Mouse (Mus musculus): ENCODE measurements around the gene Kcnh2. TPM values are rescaled to one million over a fixed set of nuclear protein-coding genes. Genes with fewer than 3 reads are reported as not detected.
"Not testable (repeated sequence)": the region's sequence is repeated elsewhere in the genome, so short reads cannot be mapped to it uniquely, and the experiment has no call there.

Kcnh2 gene
- 100 to 1,000 TPM; 108 to 118 TPM for total RNA-seq (2021)

DNA sequence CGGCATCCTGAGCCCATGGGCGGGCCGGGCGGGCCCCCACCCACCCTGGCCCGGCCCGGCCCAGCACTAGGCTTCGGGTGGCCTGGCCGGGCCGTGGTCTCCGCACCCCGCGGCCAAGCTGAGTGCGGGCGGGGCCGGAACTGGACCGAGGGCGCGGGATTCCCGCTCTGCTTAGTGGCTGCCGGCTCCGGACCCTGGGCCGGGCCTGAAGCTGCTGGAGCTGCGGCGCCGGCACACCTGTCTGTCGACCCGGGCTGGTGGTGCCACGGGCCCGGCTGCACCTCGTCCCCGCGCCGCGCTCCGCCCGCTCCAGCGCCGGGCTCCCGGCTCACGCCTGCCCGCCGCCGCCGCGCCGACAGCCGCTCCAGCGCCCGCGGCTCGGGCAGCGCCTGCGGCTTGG lies at the start of gene Kcnh2:
Gene Kcnh2 (minus strand): TSS at position 327 of the 400 bp plus-strand sequence.
- peak; percentile 38 for DNase-seq

- no peak for DNase-seq
These were observed 49.0 kb upstream of the Kcnh2 start for GRCm38 (mm10) chr5:24400362-24400761.

DNA sequence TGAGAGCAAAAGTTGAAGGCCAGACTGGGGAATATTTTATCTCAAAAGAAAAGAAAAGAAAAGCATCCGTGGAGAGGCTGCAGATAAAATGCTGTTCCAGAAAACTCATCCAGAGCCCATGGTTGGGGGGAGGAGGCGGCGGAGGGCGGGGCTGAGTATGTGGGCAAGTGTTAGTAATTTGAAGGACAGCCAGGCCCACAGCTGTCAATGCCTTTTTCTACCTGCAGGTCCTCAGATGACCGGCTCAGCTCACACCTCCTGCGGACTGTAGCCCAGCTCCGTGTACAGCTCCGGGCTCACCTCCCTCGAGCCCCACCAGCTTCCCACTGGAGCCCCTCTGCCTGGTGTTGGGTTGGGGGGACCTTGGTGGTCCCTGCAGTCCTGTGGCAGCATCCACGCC lies 48.3 kb upstream of the Kcnh2 start:
- DNase-seq = no peak

DNA sequence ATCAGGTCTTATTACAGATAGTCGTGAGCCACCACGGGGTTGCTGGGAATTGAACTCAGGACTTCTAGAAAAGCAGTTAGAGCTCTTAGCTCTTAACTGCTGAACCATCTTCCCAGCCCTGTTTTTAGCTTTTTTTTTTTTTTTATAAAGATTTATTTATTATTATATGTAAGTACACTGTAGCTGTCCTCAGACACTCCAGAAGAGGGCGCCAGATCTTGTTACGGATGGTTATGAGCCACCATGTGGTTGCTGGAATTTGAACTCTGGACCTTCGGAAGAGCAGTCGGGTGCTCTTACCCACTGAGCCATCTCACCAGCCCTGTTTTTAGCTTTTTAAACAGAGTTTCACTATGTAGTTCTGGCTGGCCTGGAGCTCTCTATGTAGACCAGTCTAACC lies 44.9 kb upstream of the Kcnh2 start:
- DNase-seq = not testable (repeated sequence)

DNA sequence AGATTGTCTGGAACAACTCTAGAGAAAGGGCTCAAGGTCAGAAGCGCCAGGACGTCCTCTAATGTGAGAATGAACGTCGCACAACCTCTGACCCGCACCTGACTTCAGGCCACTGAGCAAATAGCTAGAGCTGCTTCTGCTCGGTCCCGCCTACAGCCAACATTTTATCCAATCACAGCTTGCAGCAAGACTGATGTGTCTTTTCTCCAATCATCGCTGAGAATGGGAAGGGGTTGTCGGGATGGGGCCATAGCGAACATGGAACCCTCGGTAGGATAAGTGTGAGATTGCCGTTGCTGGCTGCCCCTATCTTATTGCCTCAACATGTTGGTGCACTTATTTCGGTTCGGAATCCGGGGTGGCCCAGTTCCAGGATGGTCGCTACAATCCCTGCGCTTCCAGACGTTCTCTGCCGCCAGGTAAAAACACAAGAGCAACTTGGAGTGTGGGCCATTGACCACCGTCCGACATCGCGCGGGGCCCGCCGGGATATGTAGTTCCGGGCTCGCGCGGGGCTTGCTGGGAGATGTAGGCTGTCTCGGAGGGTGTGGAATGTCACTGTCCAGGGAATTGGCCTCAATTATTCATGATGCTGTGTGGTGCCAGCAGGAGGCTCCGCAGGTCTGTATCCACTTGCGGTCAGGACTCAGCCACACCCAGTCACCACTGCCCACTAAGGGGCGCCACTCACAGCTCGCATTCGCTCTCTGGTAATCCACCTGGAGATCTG lies 42.9 kb upstream of the Kcnh2 start:
- peak; percentile 95 for DNase-seq

DNA sequence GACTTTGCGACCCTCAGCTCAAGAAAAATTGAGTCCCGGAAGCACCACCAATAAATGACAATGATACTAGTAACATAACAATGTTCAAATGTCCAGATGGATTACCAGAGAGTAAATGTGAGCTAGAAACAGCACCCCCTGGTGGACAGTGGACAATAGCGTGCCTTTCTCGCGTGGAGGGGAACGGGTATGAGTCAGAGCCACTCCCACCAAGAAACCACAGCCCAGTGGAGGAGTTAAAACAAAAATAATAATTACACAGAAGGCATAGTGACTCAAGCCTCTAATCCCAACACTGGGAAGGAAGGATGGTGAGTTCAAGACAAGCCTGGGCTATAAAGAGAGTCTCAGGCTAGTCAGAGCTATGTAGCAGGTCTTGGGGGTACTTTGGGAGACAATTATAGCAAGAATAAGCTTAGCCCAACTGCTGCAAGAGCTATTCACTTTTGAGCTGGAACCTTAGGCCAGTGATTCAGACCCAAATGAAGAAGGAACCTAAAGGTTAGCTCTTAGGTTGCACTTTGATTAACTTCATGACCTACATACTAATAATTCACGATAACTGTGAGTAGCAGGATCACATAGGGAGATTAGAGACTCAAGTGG lies 42.1 kb upstream of the Kcnh2 start, which contains the start of gene Abcb8:
Gene Abcb8 (plus strand): TSS at position 272 of the 606 bp plus-strand sequence.
- peak; percentile 90 for DNase-seq

GRCm38 (mm10) chr5:24392724-24393123 lies 41.3 kb upstream of the Kcnh2 start:
- no peak for DNase-seq

DNA sequence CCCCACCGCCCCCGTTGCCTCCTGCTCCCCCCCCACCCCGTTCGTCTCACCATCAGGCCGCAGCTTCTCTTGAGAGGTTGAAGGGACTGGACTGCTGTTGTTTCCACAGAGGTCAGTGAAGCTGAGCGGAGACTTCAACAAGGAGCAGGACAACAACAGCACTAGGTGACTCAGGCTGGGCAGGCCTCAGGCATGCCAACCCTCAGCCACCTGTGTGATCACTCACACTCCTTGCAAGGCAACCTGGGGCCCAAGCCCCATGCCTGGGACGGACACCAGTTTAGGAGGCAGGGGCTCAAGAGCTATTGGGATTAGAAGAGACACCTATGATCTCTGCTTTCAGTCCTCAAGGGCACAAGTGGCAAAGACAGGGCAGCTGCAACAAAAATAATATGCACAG lies 40.5 kb upstream of the Kcnh2 start, which contains the start of gene Atg9b:
Gene Atg9b (minus strand): TSS at position 280 of the 400 bp plus-strand sequence.
- no peak for DNase-seq

DNA sequence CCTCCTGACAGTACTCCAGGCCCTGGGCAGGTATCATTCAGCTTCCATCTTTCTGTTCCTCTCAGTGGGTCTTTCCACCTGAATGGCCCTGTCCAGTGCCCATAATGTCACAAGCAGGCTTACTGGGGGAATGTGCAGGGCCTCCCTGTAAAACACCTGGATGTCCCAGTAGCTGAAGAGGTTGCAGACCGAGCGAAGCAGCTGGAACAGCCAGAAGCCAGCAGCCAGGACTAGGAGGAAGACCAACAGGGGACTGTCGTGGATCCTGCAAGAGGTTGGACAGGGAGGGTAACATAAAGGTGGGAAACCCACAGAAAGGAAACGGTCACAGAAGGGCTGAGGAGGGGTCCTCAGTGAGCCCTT lies 38.2 kb upstream of the Kcnh2 start:
- no peak for DNase-seq

DNA sequence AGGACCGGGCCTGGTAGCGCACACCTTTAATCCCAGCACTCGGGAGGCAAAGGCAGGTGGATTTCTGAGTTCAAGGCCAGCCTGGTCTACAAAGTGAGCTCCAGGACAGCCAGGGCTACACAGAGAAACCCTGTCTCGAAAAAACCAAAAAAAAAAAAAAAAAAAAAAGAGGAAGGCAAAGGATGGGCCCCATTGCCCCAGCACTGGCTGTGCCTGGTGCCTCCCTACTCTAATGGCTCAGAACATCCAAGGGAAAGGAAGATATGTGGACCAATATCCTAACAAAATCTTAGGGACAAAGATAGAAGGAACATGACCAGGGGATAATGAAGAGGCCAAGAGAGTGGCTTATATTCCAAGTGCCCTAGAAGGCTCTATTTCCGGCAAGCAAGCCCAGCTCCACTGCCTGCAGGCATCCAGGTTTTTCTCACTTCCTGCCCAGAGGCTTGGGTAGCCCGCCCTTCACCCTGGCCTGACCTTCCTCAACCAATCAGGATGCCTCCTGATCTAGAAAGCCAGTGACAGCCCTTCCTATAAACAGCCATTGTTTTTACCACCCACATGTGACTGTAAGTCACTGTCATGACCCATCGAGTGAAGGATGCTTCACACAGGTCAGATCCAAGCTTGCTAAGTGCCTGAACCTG lies 37.7 kb upstream of the Kcnh2 start:
- peak; percentile 49 for DNase-seq

DNA sequence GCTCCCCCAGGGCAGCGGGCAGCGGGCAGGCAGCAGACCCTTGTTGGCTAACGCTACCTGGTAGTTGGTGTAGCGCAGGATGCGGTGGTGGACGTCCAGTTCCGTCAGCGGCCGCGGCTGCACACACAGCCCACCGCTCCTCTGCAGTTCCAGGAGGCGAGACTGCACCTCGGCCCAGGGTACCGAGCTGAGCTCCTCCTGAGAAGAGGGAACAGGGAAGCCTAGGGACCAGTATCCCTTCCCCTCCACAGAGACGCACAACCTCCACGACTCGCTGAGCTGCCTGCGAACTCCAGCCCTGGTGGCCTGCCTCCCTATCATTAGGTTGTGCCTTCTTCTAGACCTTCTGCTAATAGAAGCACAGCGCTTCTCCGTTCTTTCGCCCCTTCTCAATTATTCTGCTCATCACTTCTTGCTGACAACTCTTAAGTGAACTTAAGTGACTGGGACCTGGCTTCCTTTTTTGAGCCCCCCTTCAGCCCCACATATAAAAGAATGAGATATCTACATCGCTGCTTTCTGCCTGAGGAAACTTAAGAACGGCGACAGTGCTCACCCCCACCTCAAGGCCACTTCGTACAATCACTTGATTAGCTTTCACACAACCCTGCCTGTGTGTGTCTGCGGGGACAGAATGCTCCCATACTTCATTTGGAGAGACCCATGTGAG lies 37.0 kb upstream of the Kcnh2 start:
- DNase-seq = no peak

GRCm38 (mm10) chr5:24387264-24388241 lies 36.1 kb upstream of the Kcnh2 start:
- peak; percentile 77 for DNase-seq

DNA sequence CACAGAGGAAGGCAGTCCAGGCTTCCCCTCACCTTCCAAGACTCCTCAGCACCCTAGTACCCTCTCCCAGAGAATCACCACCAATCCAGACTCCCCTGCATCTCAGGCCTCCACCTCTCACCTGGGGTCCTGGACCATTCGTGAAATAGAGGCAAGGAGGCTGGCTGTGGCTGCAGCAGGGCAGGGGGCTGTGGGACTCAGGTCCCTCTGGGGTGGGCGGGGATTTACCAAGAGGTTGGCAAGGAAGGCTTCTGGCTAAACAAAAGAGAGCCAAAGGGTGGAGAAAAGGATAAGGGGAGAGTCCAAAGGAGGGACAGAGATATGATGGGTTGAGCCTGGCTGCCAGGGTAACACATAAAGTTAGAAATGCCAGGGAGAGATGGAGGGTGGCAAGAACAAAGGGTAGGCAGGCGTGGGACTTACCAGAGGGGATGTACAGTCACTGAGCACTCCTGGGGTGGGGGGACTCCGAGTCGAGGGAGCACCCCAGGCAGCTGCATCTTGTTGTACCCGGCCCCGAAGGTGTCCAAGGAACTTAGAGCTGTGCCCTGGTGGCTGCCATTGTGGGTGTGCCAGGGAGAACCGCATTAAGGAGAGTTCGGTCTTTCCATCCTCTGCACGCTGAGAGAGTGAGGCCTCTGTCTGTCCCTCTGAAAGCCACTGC lies 34.6 kb upstream of the Kcnh2 start:
- DNase-seq = no peak

GRCm38 (mm10) chr5:24385374-24385773 lies 34.0 kb upstream of the Kcnh2 start:
- DNase-seq = no peak

DNA sequence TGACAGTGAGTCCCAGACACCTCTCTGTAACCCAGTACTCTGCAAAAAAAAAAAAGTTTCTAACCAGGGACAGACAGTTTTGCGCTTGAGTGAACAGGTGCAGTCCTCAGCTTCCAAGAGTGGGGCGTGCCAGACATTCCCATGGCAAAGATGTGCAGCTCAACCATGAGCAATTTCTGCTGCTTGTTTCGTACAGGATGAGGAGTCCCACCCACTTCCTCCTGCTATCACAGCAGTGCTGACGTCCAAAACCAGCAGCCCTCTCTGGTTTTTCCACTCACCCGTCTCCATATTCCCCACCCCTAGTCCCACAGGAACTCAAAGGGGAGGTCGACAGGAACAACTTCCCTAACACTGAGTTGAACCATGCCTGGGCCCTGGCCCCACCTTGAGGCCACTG lies 33.0 kb upstream of the Kcnh2 start:
- peak; percentile 63 for DNase-seq

GRCm38 (mm10) chr5:24383026-24383859 lies 31.8 kb upstream of the Kcnh2 start:
- peak; percentile 95 for DNase-seq

DNA sequence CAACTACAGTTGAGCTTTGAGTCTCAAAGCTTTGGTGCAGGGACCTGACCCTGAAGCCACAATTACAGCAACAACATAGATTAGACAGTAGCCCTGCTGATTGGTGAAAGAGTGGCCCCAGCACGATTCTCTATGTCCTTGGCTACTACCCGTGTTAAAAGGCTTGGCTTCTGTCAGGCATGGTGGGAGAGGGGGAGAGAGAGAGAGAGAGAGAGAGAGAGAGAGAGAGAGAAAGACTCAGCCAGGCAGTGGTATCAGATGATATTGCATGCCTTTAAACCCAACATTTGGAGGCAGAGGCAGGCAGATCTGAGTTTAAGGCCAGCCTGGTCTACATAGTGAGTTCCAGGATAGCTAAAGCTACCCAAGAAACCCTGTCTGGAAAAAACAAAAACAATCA lies 30.6 kb upstream of the Kcnh2 start:
- DNase-seq = no peak

DNA sequence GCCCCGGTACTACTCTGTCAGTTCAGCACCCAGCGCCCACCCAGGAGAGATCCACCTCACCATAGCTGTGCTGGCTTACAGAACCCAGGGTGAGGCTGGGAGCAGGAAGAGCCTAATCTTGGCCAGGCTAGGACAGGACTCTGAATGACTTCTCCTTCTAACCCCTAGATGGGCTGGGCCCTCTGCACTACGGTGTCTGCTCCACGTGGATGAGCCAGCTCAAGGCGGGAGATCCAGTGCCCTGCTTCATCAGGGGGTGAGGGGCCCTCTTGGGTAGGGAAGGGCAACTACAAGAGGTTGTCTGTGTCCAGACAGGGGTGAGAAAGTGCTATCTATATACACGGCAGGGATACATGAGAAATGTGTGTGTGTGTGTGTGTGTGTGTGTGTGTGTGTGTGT lies 30.1 kb upstream of the Kcnh2 start:
- DNase-seq = no peak

DNA sequence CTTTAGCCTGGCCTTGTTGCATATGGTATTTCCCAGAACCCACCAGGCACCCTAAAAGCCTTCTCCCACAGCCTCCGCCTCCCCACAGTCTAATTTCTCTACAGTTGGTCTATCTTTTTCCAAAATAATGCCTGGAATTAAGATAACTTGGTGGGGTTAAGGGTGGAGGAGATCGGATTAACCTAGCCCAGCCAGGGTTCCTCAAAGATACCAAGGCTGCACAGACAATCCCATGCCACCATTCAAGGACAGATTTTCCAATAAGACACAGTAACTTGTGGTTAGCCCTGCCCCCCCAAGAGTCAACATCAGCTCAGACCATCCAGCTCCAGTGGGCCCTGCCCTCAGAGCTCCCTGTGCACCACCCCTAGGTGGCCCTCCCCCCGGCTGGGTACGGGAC lies 29.1 kb upstream of the Kcnh2 start:
- no peak for DNase-seq

- no peak for DNase-seq
These were observed 28.1 kb upstream of the Kcnh2 start for GRCm38 (mm10) chr5:24379501-24379900.

Measured in heart, postnatal 4 days (tissue).